Mouse (Mus musculus) testis, adult 2 months (tissue): Measurements from ENCODE around the gene Rab8b.

Experiments used
- CTCF ChIP-seq: fragments of 200-500 bp; IDR thresholded peaks from 2 replicates; pipeline ENCODE4 v1.5.1; 2012; ENCODE audit warnings: low read depth, mild to moderate bottlenecking, inconsistent platforms, low read length, moderate library complexity; ENCODE audit not compliant: control insufficient read depth, insufficient read depth, insufficient replicate concordance
- POLR2A ChIP-seq: fragments of 200-500 bp; IDR thresholded peaks from 2 replicates; pipeline ENCODE4 v1.6.1; 2012; ENCODE audit warnings: low read depth, mild to moderate bottlenecking, inconsistent platforms, low read length, moderate library complexity; ENCODE audit not compliant: control insufficient read depth

GRCm38 (mm10) chr9:66795464-66796324, 123.8 kb downstream of the Rab8b start, which contains the start of gene Aph1b:
- 0 out of 2 replicates have a peak, but pooled peaks have one; percentile 8 for TF ChIP-seq CTCF
- peak; percentile 49; the same call in 1 of the 2 replicates for TF ChIP-seq POLR2A
